Mouse (Mus musculus) midbrain, postnatal 0 days (tissue): ENCODE results near the gene Dok1. TPM values are rescaled to one million over a fixed set of nuclear protein-coding genes. Genes with fewer than 3 reads are reported as not detected.

Experiments used
- ATAC-seq: fragments of 200-750 bp; cut with Nextera tagmentation; 2 replicates; pipeline ENCODE4 v1.8.0; 2017; ENCODE audit warnings: moderate number of reproducible peaks, mild to moderate bottlenecking, moderate TSS enrichment, moderate library complexity; ENCODE audit not compliant: low FRiP score
- DNase-seq: peaks from one replicate; pipeline ENCODE4 v3.0.0-alpha.2; 2015; ENCODE audit warnings: low spot score
- H3K27ac ChIP-seq: fragments of 300-500 bp; sonication (generic); 2 replicates; pipeline ENCODE4 v1.5.1; 2014; ENCODE audit warnings: low read depth, mild to moderate bottlenecking, low read length, mixed read lengths
- H3K27me3 ChIP-seq: fragments of 300-500 bp; sonication (generic); 2 replicates; pipeline ENCODE4 v1.6.1; 2014; ENCODE audit warnings: low read length, control low read depth, mixed read lengths; ENCODE audit not compliant: insufficient read depth
- H3K36me3 ChIP-seq: fragments of 300-500 bp; sonication (generic); 2 replicates; pipeline ENCODE4 v1.6.1; 2014; ENCODE audit warnings: low read length, control low read depth, mixed read lengths; ENCODE audit not compliant: insufficient read depth
- H3K4me1 ChIP-seq: fragments of 300-500 bp; sonication (generic); 2 replicates; pipeline ENCODE4 v1.6.1; 2014; ENCODE audit warnings: mild to moderate bottlenecking, control low read depth, antibody characterized with exemption, low read length, mixed read lengths; ENCODE audit not compliant: insufficient read depth
- H3K4me2 ChIP-seq: fragments of 300-500 bp; sonication (generic); 2 replicates; pipeline ENCODE4 v1.6.1; 2014; ENCODE audit warnings: low read depth, mild to moderate bottlenecking, low read length, mixed read lengths; ENCODE audit not compliant: poor library complexity, severe bottlenecking
- H3K4me3 ChIP-seq: fragments of 300-500 bp; sonication (generic); 2 replicates; pipeline ENCODE4 v1.5.1; 2014; ENCODE audit warnings: low read depth, mild to moderate bottlenecking, low read length, moderate library complexity
- H3K9ac ChIP-seq: fragments of 300-500 bp; sonication (generic); replicated peaks from 2 replicates; pipeline ENCODE4 v1.6.1; 2014; ENCODE audit warnings: mild to moderate bottlenecking, low read length, moderate library complexity, mixed read lengths; ENCODE audit not compliant: poor library complexity, severe bottlenecking
- H3K9me3 ChIP-seq: fragments of 300-500 bp; sonication (generic); 2 replicates; pipeline ENCODE4 v1.6.1; 2016; ENCODE audit warnings: low read length, control low read depth
- CTCF ChIP-seq: IDR thresholded peaks from 2 replicates; pipeline ENCODE4 v1.5.1; 2016; ENCODE audit warnings: antibody characterized with exemption, mild to moderate bottlenecking
- WGBS: fragments of 180-500 bp; shearing (Covaris S2); extraction: QIAGEN DNeasy Blood & Tissue Kit; methylation state at CpG from one replicate; pipeline ENCODE4 v1.1.7; 2014; 5-methylcytosine and 5-hydroxymethylcytosine counted together
- polyA plus RNA-seq: library from polyadenylated mRNA; unstranded; fragments of >200 nt; fragmentation: Nextera tagmentation; extraction: Ambion mirVana; gene quantifications from 2 replicates; pipeline ENCODE4 v1.2.1, GENCODE M21; 2015
- total RNA-seq: library from RNA; depleted of rRNA; stranded (reverse); fragments of >200 nt; gene quantifications from 2 replicates; pipeline ENCODE4 v1.2.3, GENCODE M21; 2014

Dok1 gene
- total and polyA plus RNA-seq, 2 experiments from 2014 or later, result 1.1 to 3.9 TPM

DNA sequence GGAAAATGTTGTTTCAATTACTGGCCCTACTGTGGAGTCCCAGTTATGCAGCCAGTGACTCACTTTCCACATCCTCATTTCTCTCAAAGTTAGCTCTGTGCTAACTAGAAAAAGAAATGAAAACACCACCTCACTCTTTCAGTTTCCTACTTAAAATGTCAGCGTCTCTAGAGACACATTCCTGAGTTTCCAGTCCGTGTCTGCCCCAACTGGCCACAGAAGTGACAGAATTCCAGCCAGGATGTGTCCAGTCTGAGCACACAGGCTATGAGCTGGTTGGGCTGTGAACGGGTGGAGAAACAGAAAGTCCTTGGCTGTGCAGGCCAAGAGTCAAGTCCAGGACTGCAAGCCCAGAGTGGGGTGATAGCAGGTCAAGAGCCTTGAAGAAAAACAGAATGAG is 16.1 kb downstream of the Dok1 start:
- Histone ChIP-seq H3K9ac (no peak overlapping the region), H3K36me3 (no peaks in the 10 kb centered on the region), H3K4me2 (no peak overlapping the region), H3K4me1 (no peaks in the 10 kb centered on the region), H3K27ac (no peak overlapping the region), H3K9me3 (no peaks in the 10 kb centered on the region), H3K4me3 (no peak overlapping the region), H3K27me3 (no peaks in the 10 kb centered on the region)
- DNase-seq (no peak), ATAC-seq (no peak)
- TF ChIP-seq CTCF, result no peak
- 68% methylated on average over 3 of the region's 3 CpGs for WGBS

DNA sequence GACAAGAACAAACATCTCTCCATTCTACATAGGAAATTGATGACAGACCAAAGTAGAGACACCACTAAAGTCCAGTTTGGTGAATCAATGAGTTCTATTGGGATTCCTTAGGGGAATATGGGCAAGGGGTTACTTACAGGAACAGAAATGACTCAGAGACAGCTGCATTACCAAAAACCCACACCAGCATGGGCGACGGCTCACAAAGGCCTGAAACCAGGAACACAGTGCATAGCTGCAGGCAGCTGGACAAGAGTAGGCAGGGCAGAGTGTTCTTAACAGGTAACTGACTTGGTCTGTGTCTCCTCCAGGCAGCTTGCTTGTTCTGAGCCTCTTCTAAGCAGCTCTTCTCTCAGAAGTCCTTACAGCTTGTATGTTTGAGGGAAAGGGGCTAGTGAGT is 17.5 kb downstream of the Dok1 start:
- no peak overlapping the region for H3K9ac ChIP-seq
- H3K27me3 ChIP-seq, result no peaks in the 10 kb centered on the region
- ATAC-seq (no peak), DNase-seq (no peak)
- no peak overlapping the region for H3K4me3 ChIP-seq
- no peaks in the 10 kb centered on the region for H3K36me3 ChIP-seq
- 79% methylated on average over 2 of the region's 2 CpGs for WGBS
- no peak for TF ChIP-seq CTCF
- no peak overlapping the region for H3K4me2 ChIP-seq
- no peaks in the 10 kb centered on the region for H3K4me1 ChIP-seq
- no peaks in the 10 kb centered on the region for H3K9me3 ChIP-seq
- H3K27ac ChIP-seq, result no peak overlapping the region

DNA sequence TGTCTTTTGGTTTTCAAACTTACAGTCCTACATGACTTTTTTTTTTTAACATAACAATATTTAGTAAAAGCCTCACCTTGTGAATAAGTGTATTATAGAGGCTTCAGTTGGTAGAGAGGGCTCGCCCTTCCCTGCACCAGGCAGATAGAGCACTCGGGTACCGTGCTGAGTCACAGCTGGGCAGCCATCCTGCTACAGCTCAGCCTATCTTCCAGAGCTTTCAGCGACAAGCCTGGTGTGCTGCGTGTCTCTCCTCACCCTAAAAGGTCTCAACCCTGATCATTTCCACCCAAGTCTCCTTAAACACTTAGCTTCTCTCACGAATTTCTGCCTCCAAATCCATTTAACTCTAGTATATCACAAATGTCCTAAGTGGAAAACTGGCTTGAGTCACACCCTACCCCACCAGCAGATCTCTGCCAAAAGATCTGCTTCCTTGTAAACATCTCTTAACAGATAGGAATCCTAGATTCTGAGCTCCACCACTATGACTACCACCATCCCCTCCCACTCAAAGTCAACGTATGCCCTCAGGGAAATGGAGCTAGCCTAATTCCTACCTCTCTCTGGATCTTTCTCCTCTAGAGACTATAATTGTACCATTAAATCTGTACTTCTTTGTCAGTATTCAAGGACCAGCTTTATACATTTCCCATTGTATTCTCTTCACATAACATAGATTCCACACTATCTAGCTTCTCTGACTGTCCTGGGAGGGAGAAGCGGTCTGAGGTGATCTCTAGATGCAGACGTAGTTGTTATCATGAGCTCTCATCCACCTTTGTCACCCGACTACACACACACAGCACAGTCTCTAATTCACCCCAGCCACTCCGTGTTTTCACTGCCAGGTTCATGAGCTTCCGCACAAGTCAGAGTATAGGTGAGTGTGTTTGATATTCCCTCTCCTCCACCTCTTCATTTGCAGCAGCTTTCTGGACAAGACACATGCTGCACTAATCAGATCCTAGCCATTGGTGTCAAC is 18.5 kb downstream of the Dok1 start:
- DNase-seq, result no peak
- ATAC-seq, result no peak
- H3K9me3 ChIP-seq, result no peaks in the 10 kb centered on the region
- H3K27ac ChIP-seq, result no peak overlapping the region
- WGBS, result 78% methylated on average over 12 of the region's 12 CpGs
- H3K36me3 ChIP-seq, result no peaks in the 10 kb centered on the region
- H3K4me1 ChIP-seq, result no peaks in the 10 kb centered on the region
- H3K27me3 ChIP-seq, result no peaks in the 10 kb centered on the region
- no peak overlapping the region for H3K4me2 ChIP-seq
- no peak overlapping the region for H3K4me3 ChIP-seq
- no peak for TF ChIP-seq CTCF
- H3K9ac ChIP-seq, result no peak overlapping the region

DNA sequence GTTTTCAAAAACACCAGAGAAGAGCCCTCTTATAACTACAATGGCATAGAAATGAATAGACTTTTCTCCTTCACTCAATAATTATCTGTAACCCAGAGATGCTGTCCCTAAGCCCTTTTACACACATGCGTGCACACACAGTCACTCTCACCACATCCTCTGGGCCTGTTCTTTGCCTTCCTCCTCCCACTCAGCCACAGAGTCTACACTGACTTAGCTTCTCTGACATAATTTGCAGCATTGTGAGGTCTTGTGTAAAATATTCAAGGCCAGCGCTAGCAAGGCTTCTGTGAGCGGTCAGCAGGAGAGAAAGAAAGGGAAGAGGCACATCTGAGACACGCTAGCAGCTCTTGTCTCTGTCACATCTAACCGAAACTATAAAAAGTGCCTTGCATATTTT is 19.8 kb downstream of the Dok1 start:
- Histone ChIP-seq H3K9me3 (no peaks in the 10 kb centered on the region), H3K9ac (no peak overlapping the region), H3K4me3 (no peak overlapping the region), H3K36me3 (no peaks in the 10 kb centered on the region), H3K27me3 (no peaks in the 10 kb centered on the region), H3K4me1 (no peaks in the 10 kb centered on the region), H3K27ac (no peak overlapping the region), H3K4me2 (no peak overlapping the region)
- WGBS, result 61% methylated on average over 5 of the region's 5 CpGs
- DNase-seq (no peak), ATAC-seq (no peak)
- no peak for TF ChIP-seq CTCF

DNA sequence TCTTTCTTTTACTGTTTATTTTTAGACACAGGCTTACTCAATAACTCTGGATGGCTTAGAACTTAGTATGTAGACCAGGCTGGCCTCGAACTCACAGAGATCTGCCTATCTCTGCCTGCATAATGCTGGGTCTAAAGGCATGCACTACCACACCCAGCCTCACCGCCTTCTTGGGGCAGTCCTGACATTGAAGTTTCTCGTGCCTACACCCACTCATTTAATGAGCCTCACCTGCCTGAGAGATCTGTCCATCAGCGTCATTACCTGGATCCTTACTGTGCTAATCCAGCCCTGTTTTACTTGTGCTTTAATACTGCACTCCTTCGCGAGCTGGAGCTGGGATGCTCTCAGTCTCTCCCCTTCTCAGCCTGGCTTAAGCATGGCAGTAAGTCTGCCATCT is 21.5 kb downstream of the Dok1 start:
- Histone ChIP-seq H3K27ac (no peak overlapping the region), H3K4me2 (no peak overlapping the region), H3K27me3 (no peaks in the 10 kb centered on the region), H3K9me3 (no peaks in the 10 kb centered on the region), H3K4me1 (no peaks in the 10 kb centered on the region), H3K9ac (no peak overlapping the region), H3K36me3 (no peaks in the 10 kb centered on the region), H3K4me3 (no peak overlapping the region)
- no peak for TF ChIP-seq CTCF
- 73% methylated on average over 6 of the region's 6 CpGs for WGBS
- no peak for DNase-seq
- no peak for ATAC-seq

DNA sequence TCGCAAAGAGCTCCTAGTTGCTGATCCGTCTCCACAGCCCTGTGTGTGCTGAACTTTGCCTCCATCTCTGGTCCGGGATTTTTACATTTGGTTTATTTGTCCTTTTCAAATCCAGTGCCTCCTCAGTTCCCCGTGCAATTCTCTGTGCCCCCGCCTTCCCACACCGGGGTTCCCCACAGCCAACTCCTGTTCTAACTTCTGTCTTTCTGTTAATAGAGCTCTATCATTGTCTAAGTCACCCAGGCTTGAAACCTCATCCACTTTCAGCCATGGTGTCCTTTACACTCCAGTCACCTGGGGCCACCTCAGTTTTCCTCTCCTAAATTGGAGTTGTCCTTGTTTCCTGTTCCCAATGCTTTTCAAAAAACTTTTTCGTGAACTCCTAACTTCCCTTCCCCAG is 22.0 kb downstream of the Dok1 start:
- Histone ChIP-seq H3K4me2 (no peak overlapping the region), H3K4me1 (no peaks in the 10 kb centered on the region), H3K36me3 (no peaks in the 10 kb centered on the region), H3K27ac (no peak overlapping the region), H3K9me3 (no peaks in the 10 kb centered on the region), H3K27me3 (no peaks in the 10 kb centered on the region), H3K4me3 (no peak overlapping the region), H3K9ac (no peak overlapping the region)
- 87% methylated on average over 7 of the region's 7 CpGs for WGBS
- TF ChIP-seq CTCF, result no peak
- no peak for ATAC-seq
- DNase-seq, result no peak
